Mouse (Mus musculus): ENCODE data around the gene Adam33. TPM values are rescaled to one million over a fixed set of nuclear protein-coding genes. Genes with fewer than 3 reads are reported as not detected.

Adam33 gene
- total and polyA plus RNA-seq, 3 experiments, result 0.27 TPM; not detected in 2

GRCm38 (mm10) chr2:131086667-131087390, 23.2 kb upstream of the Adam33 start, which contains the start of gene Siglec1:
Gene Siglec1 (minus strand): TSS chr2:131086765.
- no peak for TF ChIP-seq TAL1 (conservative IDR thresholded peaks at IDR 0.05; ENCODE audit: low read depth, low read length)
- no peak for TF ChIP-seq GATA2 (IDR thresholded peaks at IDR 0.05; ENCODE audit: borderline replicate concordance, low read depth, low read length)
- no peak for TF ChIP-seq CTCF (IDR thresholded peaks at IDR 0.05; ENCODE audit: low read depth, low read length)
- no peak for TF ChIP-seq POLR2AphosphoS5 (IDR thresholded peaks at IDR 0.05; ENCODE audit: insufficient replicate concordance, low read depth, low read length)
- TF ChIP-seq GATA1 (IDR thresholded peaks at IDR 0.05; ENCODE audit: borderline replicate concordance, low read length), result no peak
- Histone ChIP-seq H3K27me3 (ENCODE audit: insufficient read depth, low read length) (peaks cover 73% of the 10 kb centered on the region), H3K4me3 (ENCODE audit: low read depth, low read length) (no peak within 1 kb of the TSS), H3K9me3 (replicated peaks) (no peaks in the 10 kb centered on the region), H3K36me3 (replicated peaks) (no peaks in the 10 kb centered on the region), H3K4me1 (ENCODE audit: insufficient read depth, low read depth, low read length) (peaks cover 10% of the 10 kb centered on the region)
- no peak for ATAC-seq (ENCODE audit: extremely low read depth, insufficient number of reproducible peaks, low FRiP score, poor library complexity, severe bottlenecking)
- no peak for DNase-seq (ENCODE audit: low spot score)

- TF ChIP-seq GATA1 (IDR thresholded peaks at IDR 0.05; ENCODE audit: borderline replicate concordance, low read length) (no peak), CTCF (IDR thresholded peaks at IDR 0.05; ENCODE audit: low read depth, low read length) (no peak)
- DNase-seq (ENCODE audit: low spot score) (no peak), ATAC-seq (ENCODE audit: extremely low read depth, insufficient number of reproducible peaks, low FRiP score, poor library complexity, severe bottlenecking) (no peak)
- peaks cover 8% of the 10 kb centered on the region for H3K4me1 ChIP-seq (ENCODE audit: insufficient read depth, low read depth, low read length)
- no peaks in the 10 kb centered on the region for H3K36me3 ChIP-seq (replicated peaks)
- H3K27me3 ChIP-seq (ENCODE audit: insufficient read depth, low read length), result peaks cover 80% of the 10 kb centered on the region
- no peaks in the 10 kb centered on the region for H3K9me3 ChIP-seq (replicated peaks)
- no peak overlapping the region for H3K4me3 ChIP-seq (ENCODE audit: low read depth, low read length)
Observed at GRCm38 (mm10) chr2:131084206-131084605, 20.6 kb upstream of the Adam33 start.

- ATAC-seq (ENCODE audit: extremely low read depth, insufficient number of reproducible peaks, low FRiP score, poor library complexity, severe bottlenecking) (no peak), DNase-seq (ENCODE audit: low spot score) (no peak)
- peaks cover 8% of the 10 kb centered on the region for H3K4me1 ChIP-seq (ENCODE audit: insufficient read depth, low read depth, low read length)
- no peaks in the 10 kb centered on the region for H3K9me3 ChIP-seq (replicated peaks)
- H3K27me3 ChIP-seq (ENCODE audit: insufficient read depth, low read length), result peaks cover 81% of the 10 kb centered on the region
- TF ChIP-seq TAL1 (conservative IDR thresholded peaks at IDR 0.05; ENCODE audit: low read depth, low read length) (no peak), CTCF (IDR thresholded peaks at IDR 0.05; ENCODE audit: low read depth, low read length) (no peak), POLR2AphosphoS5 (IDR thresholded peaks at IDR 0.05; ENCODE audit: insufficient replicate concordance, low read depth, low read length) (no peak)
- no peaks in the 10 kb centered on the region for H3K36me3 ChIP-seq (replicated peaks)
- H3K4me3 ChIP-seq (ENCODE audit: low read depth, low read length), result no peak overlapping the region
Observed at GRCm38 (mm10) chr2:131080507-131080906, 16.9 kb upstream of the Adam33 start.

- DNase-seq (ENCODE audit: low spot score) (no peak), ATAC-seq (ENCODE audit: extremely low read depth, insufficient number of reproducible peaks, low FRiP score, poor library complexity, severe bottlenecking) (no peak)
- Histone ChIP-seq H3K4me3 (ENCODE audit: low read depth, low read length) (no peak overlapping the region), H3K27me3 (ENCODE audit: insufficient read depth, low read length) (peaks cover 65% of the 10 kb centered on the region), H3K36me3 (replicated peaks) (no peaks in the 10 kb centered on the region), H3K4me1 (ENCODE audit: insufficient read depth, low read depth, low read length) (peaks cover 2% of the 10 kb centered on the region; the same call in 1 of the 2 replicates), H3K9me3 (replicated peaks) (no peaks in the 10 kb centered on the region)
- TF ChIP-seq GATA1 (IDR thresholded peaks at IDR 0.05; ENCODE audit: borderline replicate concordance, low read length) (no peak), TAL1 (conservative IDR thresholded peaks at IDR 0.05; ENCODE audit: low read depth, low read length) (no peak), POLR2AphosphoS5 (IDR thresholded peaks at IDR 0.05; ENCODE audit: insufficient replicate concordance, low read depth, low read length) (no peak), GATA2 (IDR thresholded peaks at IDR 0.05; ENCODE audit: borderline replicate concordance, low read depth, low read length) (no peak), CTCF (IDR thresholded peaks at IDR 0.05; ENCODE audit: low read depth, low read length) (no peak)
Observed at GRCm38 (mm10) chr2:131072536-131072935, 8.9 kb upstream of the Adam33 start.

GRCm38 (mm10) chr2:131067481-131067880, 3.9 kb upstream of the Adam33 start:
- H3K36me3 ChIP-seq (replicated peaks), result no peaks in the 10 kb centered on the region
- peaks cover 48% of the 10 kb centered on the region for H3K27me3 ChIP-seq (ENCODE audit: insufficient read depth, low read length)
- H3K4me1 ChIP-seq (ENCODE audit: insufficient read depth, low read depth, low read length), result peaks cover 5% of the 10 kb centered on the region; the same call in 1 of the 2 replicates
- DNase-seq (ENCODE audit: low spot score) (no peak), ATAC-seq (ENCODE audit: extremely low read depth, insufficient number of reproducible peaks, low FRiP score, poor library complexity, severe bottlenecking) (no peak)
- no peak for TF ChIP-seq GATA2 (IDR thresholded peaks at IDR 0.05; ENCODE audit: borderline replicate concordance, low read depth, low read length)
- no peak for TF ChIP-seq POLR2AphosphoS5 (IDR thresholded peaks at IDR 0.05; ENCODE audit: insufficient replicate concordance, low read depth, low read length)
- no peak for TF ChIP-seq GATA1 (IDR thresholded peaks at IDR 0.05; ENCODE audit: borderline replicate concordance, low read length)
- no peak for TF ChIP-seq TAL1 (conservative IDR thresholded peaks at IDR 0.05; ENCODE audit: low read depth, low read length)
- no peak for TF ChIP-seq CTCF (IDR thresholded peaks at IDR 0.05; ENCODE audit: low read depth, low read length)
- H3K4me3 ChIP-seq (ENCODE audit: low read depth, low read length), result no peak overlapping the region
- no peaks in the 10 kb centered on the region for H3K9me3 ChIP-seq (replicated peaks)

- H3K36me3 ChIP-seq (replicated peaks), result no peaks in the 10 kb centered on the region
- no peak for TF ChIP-seq TAL1 (conservative IDR thresholded peaks at IDR 0.05; ENCODE audit: low read depth, low read length)
- DNase-seq (ENCODE audit: low spot score) (no peak), ATAC-seq (ENCODE audit: extremely low read depth, insufficient number of reproducible peaks, low FRiP score, poor library complexity, severe bottlenecking) (no peak)
- peaks cover 48% of the 10 kb centered on the region for H3K27me3 ChIP-seq (ENCODE audit: insufficient read depth, low read length)
- peaks cover 5% of the 10 kb centered on the region; the same call in 1 of the 2 replicates for H3K4me1 ChIP-seq (ENCODE audit: insufficient read depth, low read depth, low read length)
- no peaks in the 10 kb centered on the region for H3K9me3 ChIP-seq (replicated peaks)
- no peak overlapping the region for H3K4me3 ChIP-seq (ENCODE audit: low read depth, low read length)
Observed at GRCm38 (mm10) chr2:131066342-131066741, 2.7 kb upstream of the Adam33 start.

- peaks cover 58% of the 10 kb centered on the region for H3K27me3 ChIP-seq (ENCODE audit: insufficient read depth, low read length)
- no peak for ATAC-seq (ENCODE audit: extremely low read depth, insufficient number of reproducible peaks, low FRiP score, poor library complexity, severe bottlenecking)
Observed at GRCm38 (mm10) chr2:131061607-131062006, 2.0 kb downstream of the Adam33 start.

More at GRCm38 (mm10) chr2:131061607-131062006, 2.0 kb downstream of the Adam33 start:
- no peak for DNase-seq (ENCODE audit: low spot score)
- no peak overlapping the region for H3K4me3 ChIP-seq (ENCODE audit: low read depth, low read length)
- no peak for TF ChIP-seq CTCF (IDR thresholded peaks at IDR 0.05; ENCODE audit: low read depth, low read length)
- TF ChIP-seq POLR2AphosphoS5 (IDR thresholded peaks at IDR 0.05; ENCODE audit: insufficient replicate concordance, low read depth, low read length), result no peak
- no peak for TF ChIP-seq GATA1 (IDR thresholded peaks at IDR 0.05; ENCODE audit: borderline replicate concordance, low read length)
- TF ChIP-seq TAL1 (conservative IDR thresholded peaks at IDR 0.05; ENCODE audit: low read depth, low read length), result no peak
- no peak for TF ChIP-seq GATA2 (IDR thresholded peaks at IDR 0.05; ENCODE audit: borderline replicate concordance, low read depth, low read length)
- H3K36me3 ChIP-seq (replicated peaks), result no peaks in the 10 kb centered on the region
- peaks cover 3% of the 10 kb centered on the region for H3K4me1 ChIP-seq (ENCODE audit: insufficient read depth, low read depth, low read length)
- no peaks in the 10 kb centered on the region for H3K9me3 ChIP-seq (replicated peaks)
